Mouse (Mus musculus) hindbrain, embryonic 13.5 days (tissue): Measurements from ENCODE around the gene Tmem121. TPM values are rescaled to one million over a fixed set of nuclear protein-coding genes. Genes with fewer than 3 reads are reported as not detected.
A peak's percentile ranks its signal among the peaks of the same experiment; 100 is the strongest.

ENCODE experiments used
- ATAC-seq: fragments of 200-750 bp; cut with Nextera tagmentation; 2 replicates; pipeline ENCODE4 v1.8.0; 2017; ENCODE audit warnings: moderate TSS enrichment; ENCODE audit not compliant: low FRiP score
- H3K27ac ChIP-seq: fragments of 300-500 bp; sonication (generic); 2 replicates; pipeline ENCODE4 v1.5.1; 2015; ENCODE audit warnings: inconsistent platforms, mild to moderate bottlenecking, moderate library complexity
- H3K27me3 ChIP-seq: fragments of 300-500 bp; sonication (generic); 2 replicates; pipeline ENCODE4 v1.6.1; 2015; ENCODE audit warnings: mild to moderate bottlenecking, inconsistent platforms
- H3K36me3 ChIP-seq: fragments of 300-500 bp; sonication (generic); 2 replicates; pipeline ENCODE4 v1.6.1; 2015; ENCODE audit warnings: mild to moderate bottlenecking, inconsistent platforms
- H3K4me1 ChIP-seq: fragments of 300-500 bp; sonication (generic); replicated peaks from 2 replicates; pipeline ENCODE4 v1.6.1; 2015; ENCODE audit warnings: inconsistent platforms
- H3K4me2 ChIP-seq: fragments of 300-500 bp; sonication (generic); 2 replicates; pipeline ENCODE4 v1.6.1; 2015; ENCODE audit warnings: inconsistent platforms, mild to moderate bottlenecking, moderate library complexity
- H3K4me3 ChIP-seq: fragments of 300-500 bp; sonication (generic); 2 replicates; pipeline ENCODE4 v1.5.1; 2015; ENCODE audit warnings: mild to moderate bottlenecking, inconsistent platforms
- H3K9ac ChIP-seq: fragments of 300-500 bp; sonication (generic); 2 replicates; pipeline ENCODE4 v1.6.1; 2015; ENCODE audit warnings: mild to moderate bottlenecking, inconsistent platforms
- H3K9me3 ChIP-seq: fragments of 300-500 bp; sonication (generic); 2 replicates; pipeline ENCODE4 v1.6.1; 2016; ENCODE audit warnings: inconsistent platforms
- WGBS: fragments of 180-500 bp; shearing (Covaris S2); methylation state at CpG from one replicate; pipeline ENCODE4 v1.1.7; 2015; 5-methylcytosine and 5-hydroxymethylcytosine counted together
- polyA plus RNA-seq: library from polyadenylated mRNA; unstranded; fragments of >200 nt; fragmentation: Nextera tagmentation; extraction: Ambion mirVana; gene quantifications from 2 replicates; pipeline ENCODE4 v1.2.1, GENCODE M21; 2015

Tmem121 gene
- polyA plus RNA-seq, 1 experiment from 2014 or later: 34.9 TPM

DNA sequence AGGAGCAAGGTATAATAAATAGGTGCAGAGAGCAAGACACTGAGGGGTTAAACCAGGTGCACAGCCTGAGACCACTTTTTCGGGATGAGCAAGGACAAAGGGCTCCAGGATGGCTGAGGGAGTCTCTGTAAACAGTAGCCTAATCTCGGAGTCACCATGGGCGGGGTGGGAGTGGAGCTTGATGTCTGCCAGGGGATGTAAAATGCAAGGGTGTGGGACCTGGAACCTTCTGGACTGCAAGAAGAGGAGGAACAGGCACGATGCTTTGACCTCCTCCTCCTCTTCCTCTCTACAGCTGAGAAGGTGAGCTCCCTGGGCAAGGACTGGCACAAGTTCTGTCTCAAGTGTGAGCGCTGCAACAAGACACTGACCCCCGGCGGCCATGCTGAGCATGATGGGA is 42.6 kb upstream of the Tmem121 start:
- WGBS: 73% methylated on average over 7 of the region's 7 CpGs
- peaks cover 82% of the 10 kb centered on the region for H3K4me1 ChIP-seq
- H3K4me2 ChIP-seq: peak overlapping the region; percentile 73
- peak overlapping the region; percentile 66 for H3K4me3 ChIP-seq
- no peaks in the 10 kb centered on the region for H3K9me3 ChIP-seq
- H3K27me3 ChIP-seq: 0 out of 2 replicates have a peak, but pooled peaks cover 5% of the 10 kb centered on the region
- no peak overlapping the region for H3K27ac ChIP-seq
- ATAC-seq: no peak
- peaks cover 31% of the 10 kb centered on the region for H3K36me3 ChIP-seq
- H3K9ac ChIP-seq: peak overlapping the region; percentile 82

DNA sequence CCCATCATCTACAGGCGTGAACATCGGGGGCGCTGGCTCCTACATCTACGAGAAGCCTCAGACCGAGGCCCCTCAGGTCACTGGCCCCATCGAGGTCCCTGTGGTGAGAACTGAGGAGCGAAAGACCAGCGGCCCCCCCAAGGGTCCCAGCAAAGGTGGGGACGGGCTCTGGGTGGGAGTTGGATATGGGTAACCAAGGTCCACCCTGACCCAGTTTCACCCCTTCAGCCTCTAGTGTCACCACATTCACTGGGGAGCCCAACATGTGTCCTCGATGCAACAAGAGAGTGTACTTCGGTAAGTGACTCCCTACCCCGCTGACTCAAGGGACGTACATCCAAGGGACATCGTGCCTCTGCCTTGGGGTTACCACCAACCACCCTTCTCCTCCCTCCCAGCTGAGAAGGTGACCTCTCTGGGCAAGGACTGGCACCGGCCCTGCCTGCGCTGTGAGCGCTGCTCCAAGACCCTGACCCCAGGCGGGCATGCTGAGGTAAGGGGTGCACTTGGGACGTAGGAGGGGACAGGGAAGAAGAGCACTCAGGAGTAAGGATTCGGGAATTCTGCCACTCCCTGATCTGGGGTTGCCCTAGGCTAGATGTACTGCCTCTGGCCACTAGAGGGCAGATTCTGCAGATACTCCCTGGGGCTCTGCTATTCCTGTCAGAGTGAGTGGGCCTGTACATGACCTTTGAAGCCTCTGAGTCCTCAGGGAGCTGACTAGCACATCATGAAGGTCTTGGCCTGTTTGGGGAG is 41.6 kb upstream of the Tmem121 start:
- Histone ChIP-seq H3K27ac (no peak overlapping the region), H3K4me2 (no peak overlapping the region)
- WGBS: 77% methylated on average over 20 of the region's 20 CpGs

DNA sequence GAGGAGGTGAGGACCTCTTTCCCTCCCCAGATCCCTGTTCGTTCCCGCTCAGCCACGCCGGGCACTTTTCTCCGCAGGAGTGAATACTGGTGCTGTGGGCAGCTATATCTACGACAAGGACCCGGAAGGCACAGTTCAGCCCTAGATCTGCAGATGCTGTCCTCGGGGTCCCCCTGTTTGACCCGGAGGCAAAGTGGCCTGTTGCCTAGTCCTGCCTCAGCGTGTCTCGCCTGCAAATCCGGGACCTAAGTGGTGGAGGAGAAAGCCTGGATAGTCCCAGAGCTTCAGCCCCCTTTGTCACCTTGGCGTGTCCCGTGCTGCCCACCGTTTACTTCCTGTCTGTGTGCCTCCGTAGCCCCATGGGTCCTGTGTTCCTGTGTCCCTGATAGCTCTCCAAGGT is 40.8 kb upstream of the Tmem121 start:
- no peak overlapping the region for H3K4me3 ChIP-seq
- 94% methylated on average over 16 of the region's 16 CpGs for WGBS
- H3K9ac ChIP-seq: no peak overlapping the region
- H3K9me3 ChIP-seq: no peaks in the 10 kb centered on the region
- peaks cover 25% of the 10 kb centered on the region for H3K36me3 ChIP-seq
- H3K4me1 ChIP-seq: peaks cover 73% of the 10 kb centered on the region
- ATAC-seq: no peak
- no peak overlapping the region for H3K27ac ChIP-seq
- H3K27me3 ChIP-seq: peaks cover 12% of the 10 kb centered on the region; the same call in 1 of the 2 replicates
- H3K4me2 ChIP-seq: no peak overlapping the region

More for the DNA sequence above, 41.6 kb upstream of the Tmem121 start:
- H3K27me3 ChIP-seq: peaks cover 11% of the 10 kb centered on the region; the same call in 1 of the 2 replicates
- no peak overlapping the region for H3K4me3 ChIP-seq
- H3K36me3 ChIP-seq: peaks cover 25% of the 10 kb centered on the region
- no peak for ATAC-seq
- H3K9me3 ChIP-seq: no peaks in the 10 kb centered on the region
- H3K9ac ChIP-seq: no peak overlapping the region
- H3K4me1 ChIP-seq: peaks cover 77% of the 10 kb centered on the region

GRCm38 (mm10) chr12:113145591-113145990 is 40.1 kb upstream of the Tmem121 start:
- ATAC-seq: no peak
- H3K27ac ChIP-seq: no peak overlapping the region
- H3K9ac ChIP-seq: no peak overlapping the region
- no peaks in the 10 kb centered on the region for H3K9me3 ChIP-seq
- peaks cover 25% of the 10 kb centered on the region for H3K36me3 ChIP-seq
- H3K4me3 ChIP-seq: no peak overlapping the region
- no peak overlapping the region for H3K4me2 ChIP-seq
- H3K4me1 ChIP-seq: peaks cover 70% of the 10 kb centered on the region
- peaks cover 19% of the 10 kb centered on the region for H3K27me3 ChIP-seq
- 92% methylated on average over 5 of the region's 5 CpGs for WGBS

DNA sequence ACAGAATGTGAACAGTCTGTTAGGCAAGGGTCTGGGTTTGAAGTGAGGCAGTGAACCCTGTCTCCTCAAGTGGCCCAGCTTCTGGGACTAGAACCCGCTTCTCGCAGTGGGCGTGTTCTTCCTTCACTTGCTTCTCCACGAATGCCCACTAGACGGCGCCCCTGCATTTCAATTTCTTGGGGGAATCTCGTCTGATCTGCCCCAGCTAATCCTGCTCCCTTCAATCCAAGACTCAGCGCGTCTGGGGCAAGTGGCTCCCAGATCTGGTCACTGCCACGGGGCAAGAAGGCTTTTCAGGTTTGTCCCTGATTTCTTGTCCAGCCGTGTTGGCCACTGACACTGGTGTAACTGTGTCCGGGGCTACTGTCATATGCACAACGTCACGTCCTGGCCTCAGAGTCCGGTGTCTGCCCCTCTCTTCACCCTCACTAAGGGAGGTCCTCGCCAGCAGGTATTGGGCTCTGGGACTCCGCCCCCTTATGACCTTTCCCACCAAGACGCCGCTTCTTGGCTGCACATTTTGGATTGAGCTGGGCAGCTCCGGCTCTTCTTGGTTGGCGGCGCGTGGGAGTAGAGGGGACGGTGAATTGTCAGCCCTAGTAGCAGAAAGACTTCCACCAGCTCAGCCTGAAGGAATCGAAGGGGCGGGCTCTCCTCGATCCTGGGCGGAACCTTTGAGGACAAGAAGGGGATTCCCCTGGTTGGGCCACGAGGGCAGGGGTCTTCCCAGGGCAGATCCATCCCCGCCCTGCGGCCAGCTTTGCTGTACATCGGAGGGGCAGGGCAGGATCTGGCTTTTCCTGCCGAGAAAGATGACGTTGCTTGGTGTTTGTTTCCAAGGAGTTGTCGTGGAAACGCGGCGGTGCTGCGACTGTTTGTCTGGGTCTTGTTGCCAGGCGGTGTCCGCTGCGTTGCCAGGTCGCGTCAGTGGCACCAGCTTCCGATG is 39.3 kb upstream of the Tmem121 start, which contains the start of gene Crip1:
Gene Crip1, plus strand, starts transcription at position 205 of the 946 bp plus-strand sequence.
- Histone ChIP-seq H3K36me3 (peaks cover 25% of the 10 kb centered on the region), H3K4me2 (peak within 1 kb of the TSS; percentile 32), H3K4me3 (0 out of 2 replicates have a peak within 1 kb of the TSS, but pooled peaks have one; percentile 2), H3K27ac (peak within 1 kb of the TSS; percentile 30; the same call in 1 of the 2 replicates), H3K9me3 (no peaks in the 10 kb centered on the region), H3K27me3 (peaks cover 27% of the 10 kb centered on the region), H3K4me1 (peaks cover 62% of the 10 kb centered on the region), H3K9ac (no peak within 1 kb of the TSS)
- no peak for ATAC-seq
- WGBS: 9% methylated on average over 45 of the region's 45 CpGs

DNA sequence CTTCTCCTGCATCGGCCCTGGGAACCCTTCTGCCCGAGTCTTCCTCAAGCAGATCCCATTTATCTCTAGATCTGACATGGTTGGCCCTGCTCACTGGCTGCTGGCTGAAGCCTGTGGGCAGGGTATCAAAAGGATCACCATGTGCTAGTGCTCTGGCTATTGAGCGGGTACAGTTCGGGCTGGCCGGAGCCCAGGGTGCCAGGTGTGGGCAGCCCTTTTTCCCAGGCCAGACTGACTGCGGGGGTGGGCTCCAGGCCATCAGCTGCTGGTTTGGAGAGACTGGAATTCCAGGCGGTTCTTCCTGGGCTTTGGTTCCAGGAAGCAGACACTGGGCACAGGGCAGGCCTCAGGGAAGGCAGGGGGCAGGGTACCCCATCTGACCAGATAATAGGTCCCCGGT is 38.2 kb upstream of the Tmem121 start:
- no peak overlapping the region for H3K9ac ChIP-seq
- H3K27me3 ChIP-seq: peaks cover 38% of the 10 kb centered on the region
- 69% methylated on average over 8 of the region's 8 CpGs for WGBS
- peak overlapping the region; percentile 30 for H3K27ac ChIP-seq
- peaks cover 61% of the 10 kb centered on the region for H3K4me1 ChIP-seq
- no peak overlapping the region for H3K4me3 ChIP-seq
- ATAC-seq: no peak
- H3K4me2 ChIP-seq: no peak overlapping the region
- H3K9me3 ChIP-seq: no peaks in the 10 kb centered on the region
- peaks cover 25% of the 10 kb centered on the region for H3K36me3 ChIP-seq

DNA sequence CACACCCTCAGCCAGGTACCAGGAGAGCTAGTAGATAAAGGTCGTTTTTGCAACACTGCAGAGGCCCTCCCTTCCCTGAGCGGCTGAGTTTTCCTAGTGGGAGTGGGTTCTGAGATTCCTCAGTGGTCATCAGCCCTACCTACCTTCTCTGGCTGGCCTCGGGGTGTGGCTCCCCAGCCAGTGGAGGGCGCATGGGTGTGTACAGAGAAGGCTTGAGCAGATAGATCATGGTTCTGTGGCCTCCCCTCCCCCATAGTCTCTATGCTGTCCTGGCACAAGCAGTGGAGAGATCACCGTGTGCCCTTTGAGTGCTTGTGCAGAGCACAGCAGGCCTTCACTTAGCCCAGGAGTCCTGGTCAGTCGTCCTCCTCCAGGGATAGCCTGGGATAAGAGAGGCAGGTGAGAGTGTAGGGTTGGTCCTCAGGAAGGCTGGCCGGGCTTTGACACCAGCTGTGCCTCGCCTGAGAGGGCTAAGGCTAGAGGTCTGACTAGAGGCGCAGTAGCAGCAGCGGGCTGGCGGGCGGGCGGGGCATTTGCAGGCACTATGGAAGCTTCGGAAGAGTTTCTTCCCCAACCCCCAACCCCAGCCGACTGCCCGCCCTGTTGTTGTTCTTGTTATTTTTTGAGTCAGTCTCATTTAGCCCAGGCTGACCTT is 37.2 kb upstream of the Tmem121 start:
- Histone ChIP-seq H3K27ac (no peak overlapping the region), H3K4me1 (peaks cover 50% of the 10 kb centered on the region), H3K9me3 (no peaks in the 10 kb centered on the region), H3K9ac (no peak overlapping the region), H3K27me3 (peaks cover 48% of the 10 kb centered on the region), H3K36me3 (peaks cover 23% of the 10 kb centered on the region), H3K4me3 (no peak overlapping the region), H3K4me2 (no peak overlapping the region)
- ATAC-seq: no peak
- WGBS: 44% methylated on average over 16 of the region's 16 CpGs

- H3K27me3 ChIP-seq: peaks cover 57% of the 10 kb centered on the region
- ATAC-seq: no peak
- 62% methylated on average over 4 of the region's 4 CpGs for WGBS
- no peak overlapping the region for H3K4me2 ChIP-seq
- no peaks in the 10 kb centered on the region for H3K9me3 ChIP-seq
- peaks cover 47% of the 10 kb centered on the region for H3K4me1 ChIP-seq
- peaks cover 15% of the 10 kb centered on the region for H3K36me3 ChIP-seq
- no peak overlapping the region for H3K4me3 ChIP-seq
- no peak overlapping the region for H3K27ac ChIP-seq
- no peak overlapping the region for H3K9ac ChIP-seq
Observed at GRCm38 (mm10) chr12:113149341-113149740, 36.4 kb upstream of the Tmem121 start.

DNA sequence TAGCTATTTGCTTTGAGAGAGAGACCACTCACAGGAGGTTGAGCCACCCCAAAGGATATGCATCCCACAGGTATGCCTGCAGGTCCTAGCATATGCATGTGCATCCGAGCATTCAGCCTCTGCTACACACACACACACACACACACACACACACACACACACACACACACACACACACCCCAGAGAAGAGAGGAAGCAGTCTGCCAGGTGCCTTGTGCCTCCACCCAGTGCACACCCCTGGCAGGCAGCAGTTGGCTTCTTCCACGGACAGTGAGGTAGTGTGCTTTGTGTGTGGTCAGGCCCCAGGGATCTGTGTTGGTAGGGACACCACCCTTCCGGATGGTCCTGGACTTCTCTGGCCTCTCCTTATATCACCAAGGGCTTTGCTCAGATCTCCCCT is 35.8 kb upstream of the Tmem121 start:
- no peak overlapping the region for H3K9ac ChIP-seq
- H3K9me3 ChIP-seq: no peaks in the 10 kb centered on the region
- WGBS: 87% methylated on average over 3 of the region's 3 CpGs
- no peak overlapping the region for H3K4me3 ChIP-seq
- H3K36me3 ChIP-seq: peaks cover 9% of the 10 kb centered on the region
- peaks cover 47% of the 10 kb centered on the region for H3K4me1 ChIP-seq
- no peak overlapping the region for H3K4me2 ChIP-seq
- no peak for ATAC-seq
- H3K27ac ChIP-seq: no peak overlapping the region
- H3K27me3 ChIP-seq: peaks cover 58% of the 10 kb centered on the region

DNA sequence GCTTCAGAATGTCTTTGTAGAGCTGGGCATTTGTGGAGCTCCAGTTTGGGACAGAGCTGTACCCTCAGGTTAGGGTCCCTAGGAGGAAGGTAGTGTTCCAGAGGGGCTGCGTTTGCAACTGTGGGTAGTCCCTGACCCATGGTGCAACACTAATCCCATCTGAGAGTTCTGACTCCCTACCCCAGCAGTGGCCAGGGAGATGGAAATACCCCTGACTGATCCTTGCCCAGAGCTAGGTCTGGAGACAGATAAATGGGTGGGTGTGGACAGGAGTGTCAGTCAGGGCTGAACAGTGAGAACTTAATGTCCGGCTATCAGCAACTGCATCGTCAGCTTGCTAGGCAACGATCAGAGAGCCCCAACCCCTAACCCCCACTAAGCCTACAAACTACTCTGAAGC is 35.1 kb upstream of the Tmem121 start:
- 92% methylated on average over 4 of the region's 4 CpGs for WGBS
- no peak overlapping the region for H3K4me3 ChIP-seq
- ATAC-seq: no peak
- H3K4me2 ChIP-seq: no peak overlapping the region
- H3K36me3 ChIP-seq: peaks cover 2% of the 10 kb centered on the region
- H3K4me1 ChIP-seq: peaks cover 54% of the 10 kb centered on the region
- no peaks in the 10 kb centered on the region for H3K9me3 ChIP-seq
- H3K27ac ChIP-seq: no peak overlapping the region
- peaks cover 58% of the 10 kb centered on the region for H3K27me3 ChIP-seq
- H3K9ac ChIP-seq: no peak overlapping the region

GRCm38 (mm10) chr12:113151046-113151445 is 34.7 kb upstream of the Tmem121 start:
- H3K4me3 ChIP-seq: no peak overlapping the region
- H3K27me3 ChIP-seq: peaks cover 54% of the 10 kb centered on the region
- 77% methylated on average over 8 of the region's 8 CpGs for WGBS
- H3K4me1 ChIP-seq: peaks cover 51% of the 10 kb centered on the region
- H3K36me3 ChIP-seq: no peaks in the 10 kb centered on the region
- no peak overlapping the region for H3K27ac ChIP-seq
- no peaks in the 10 kb centered on the region for H3K9me3 ChIP-seq
- H3K4me2 ChIP-seq: no peak overlapping the region
- no peak for ATAC-seq
- H3K9ac ChIP-seq: no peak overlapping the region
